Mouse (Mus musculus) myocyte (in vitro differentiated cells): ENCODE data around the gene Cbx4.

Experiments
- CEBPB ChIP-seq: IDR thresholded peaks from 2 replicates; pipeline ENCODE4 v1.6.1; 2011; ENCODE audit warnings: mild to moderate bottlenecking, moderate library complexity; ENCODE audit not compliant: poor library complexity, insufficient read depth, severe bottlenecking
- MAX ChIP-seq: IDR thresholded peaks from one replicate; pipeline ENCODE4 v1.6.1; 2011; ENCODE audit warnings: low read depth, mild to moderate bottlenecking, control low read depth
- POLR2A ChIP-seq: IDR thresholded peaks from one replicate; pipeline ENCODE4 v1.6.1; 2011; ENCODE audit warnings: low read depth, mild to moderate bottlenecking, control low read depth, moderate library complexity; ENCODE audit not compliant: insufficient read length
- POLR2AphosphoS2 ChIP-seq: IDR thresholded peaks from one replicate; pipeline ENCODE4 v1.6.1; 2011; ENCODE audit warnings: low read depth, control low read depth; ENCODE audit not compliant: insufficient read length
- REST ChIP-seq: IDR thresholded peaks from one replicate; pipeline ENCODE4 v1.6.1; 2011; ENCODE audit warnings: mild to moderate bottlenecking, control low read depth, moderate library complexity; ENCODE audit not compliant: insufficient read depth, insufficient read length
- SRF ChIP-seq: IDR thresholded peaks from one replicate; pipeline ENCODE4 v1.6.1; 2011; ENCODE audit warnings: low read depth; ENCODE audit not compliant: control insufficient read depth, insufficient read length
- TCF12 ChIP-seq: IDR thresholded peaks from one replicate; pipeline ENCODE4 v1.6.1; 2011; ENCODE audit warnings: mild to moderate bottlenecking, control low read depth; ENCODE audit not compliant: poor library complexity, insufficient read depth, severe bottlenecking
- TCF3 ChIP-seq: IDR thresholded peaks from one replicate; pipeline ENCODE4 v1.6.1; 2011; ENCODE audit warnings: low read depth, control low read depth; ENCODE audit not compliant: insufficient read length
- USF1 ChIP-seq: IDR thresholded peaks from one replicate; pipeline ENCODE4 v1.6.1; 2011; ENCODE audit warnings: low read depth, mild to moderate bottlenecking, control low read depth, moderate library complexity

DNA sequence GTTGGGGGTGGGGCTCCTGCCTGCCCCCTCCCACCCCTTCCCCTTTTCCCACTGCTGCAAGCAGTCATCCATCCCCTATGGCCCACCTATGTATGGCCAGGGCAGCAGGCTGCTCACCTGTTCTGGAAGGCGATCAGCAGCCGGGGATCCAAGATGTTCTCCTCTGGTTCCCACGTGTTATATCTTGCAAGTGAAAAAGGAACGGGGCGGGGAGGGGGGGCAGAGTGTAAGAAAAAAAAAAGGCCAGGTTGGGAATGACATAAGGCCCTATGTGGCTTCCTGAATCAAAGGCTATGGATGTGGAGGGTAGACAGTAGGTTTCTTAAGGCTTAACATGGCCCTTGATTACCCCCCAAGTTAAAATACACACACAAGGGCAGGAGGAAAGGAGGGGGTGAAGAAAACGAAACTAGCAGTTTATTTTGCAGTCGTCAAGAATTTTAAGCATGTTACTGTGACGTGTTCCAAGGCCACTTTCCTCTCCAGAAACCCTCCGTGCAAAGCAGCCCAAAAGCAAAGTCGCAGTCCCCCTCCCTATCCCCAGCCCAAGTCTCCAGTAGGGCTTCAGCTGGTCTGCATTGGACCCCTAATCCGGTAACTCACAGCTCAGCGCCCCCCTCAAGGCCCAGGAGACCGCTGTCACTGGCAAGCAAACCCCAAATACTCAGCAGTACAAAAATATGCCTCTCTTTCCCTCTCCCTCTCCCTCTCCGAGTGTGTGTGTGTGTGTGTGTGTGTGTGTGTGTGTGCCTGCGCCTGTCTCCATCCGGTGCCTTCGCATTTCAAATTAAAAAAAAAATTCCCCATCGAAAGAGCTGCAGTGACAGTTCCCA, 1.4 kb downstream of the Cbx4 start:
- TF ChIP-seq REST: no peak
- TF ChIP-seq POLR2A: no peak
- TF ChIP-seq CEBPB: no peak
- TF ChIP-seq MAX: no peak
- TF ChIP-seq POLR2AphosphoS2: peak; percentile 32
- no peak for TF ChIP-seq TCF3
- TF ChIP-seq SRF: no peak
- TF ChIP-seq USF1: no peak
- TF ChIP-seq TCF12: no peak
